Mouse (Mus musculus) forebrain, embryonic 14.5 days (tissue): ENCODE data around the gene Asb1. TPM values are rescaled to one million over a fixed set of nuclear protein-coding genes. Genes with fewer than 3 reads are reported as not detected.

Experiments
- ATAC-seq: fragments of 200-750 bp; cut with Nextera tagmentation; 2 replicates; pipeline ENCODE4 v1.8.0; 2017; ENCODE audit warnings: mild to moderate bottlenecking, moderate library complexity
- DNase-seq: peaks from one replicate; pipeline ENCODE4 v3.0.0-alpha.2; 2015; ENCODE audit warnings: low spot score
- H3K27ac ChIP-seq: fragments of 300-500 bp; sonication (generic); 2 replicates; pipeline ENCODE4 v1.5.1; 2014; ENCODE audit warnings: low read depth, mild to moderate bottlenecking, control low read depth, low read length, moderate library complexity
- H3K27me3 ChIP-seq: fragments of 300-500 bp; sonication (generic); replicated peaks from 2 replicates; pipeline ENCODE4 v1.6.1; 2014; ENCODE audit warnings: low read length, control low read depth, mixed read lengths; ENCODE audit not compliant: control insufficient read depth, insufficient read depth
- H3K36me3 ChIP-seq: fragments of 300-500 bp; sonication (generic); 2 replicates; pipeline ENCODE4 v1.6.1; 2014; ENCODE audit warnings: low read length, control low read depth; ENCODE audit not compliant: control insufficient read depth, insufficient read depth
- H3K4me1 ChIP-seq: fragments of 300-500 bp; sonication (generic); 2 replicates; pipeline ENCODE4 v1.6.1; 2014; ENCODE audit warnings: antibody characterized with exemption, low read length, control low read depth; ENCODE audit not compliant: control insufficient read depth, insufficient read depth
- H3K4me2 ChIP-seq: fragments of 300-500 bp; sonication (generic); 2 replicates; pipeline ENCODE4 v1.6.1; 2014; ENCODE audit warnings: mild to moderate bottlenecking, control low read depth, low read length
- H3K4me3 ChIP-seq: fragments of 300-500 bp; sonication (generic); 2 replicates; pipeline ENCODE4 v1.5.1; 2014; ENCODE audit warnings: low read depth, low read length, control low read depth
- H3K9ac ChIP-seq: fragments of 300-500 bp; sonication (generic); 2 replicates; pipeline ENCODE4 v1.6.1; 2014; ENCODE audit warnings: mild to moderate bottlenecking, low read length, control low read depth, moderate library complexity
- H3K9me3 ChIP-seq: fragments of 300-500 bp; sonication (generic); replicated peaks from 2 replicates; pipeline ENCODE4 v1.6.1; 2016; ENCODE audit warnings: low read length, control low read depth, mixed read lengths; ENCODE audit not compliant: control insufficient read depth
- WGBS: fragments of 180-500 bp; shearing (Covaris S2); extraction: QIAGEN DNeasy Blood & Tissue Kit; methylation state at CpG from one replicate; pipeline ENCODE4 v1.1.7; 2014; 5-methylcytosine and 5-hydroxymethylcytosine counted together
- polyA plus RNA-seq: library from polyadenylated mRNA; unstranded; fragments of >200 nt; fragmentation: Nextera tagmentation; extraction: Ambion mirVana; gene quantifications from 2 replicates; pipeline ENCODE4 v1.2.1, GENCODE M21; 2014

Gene Asb1
- polyA plus RNA-seq, 1 experiment from 2014 or later = 11.3 TPM

DNA sequence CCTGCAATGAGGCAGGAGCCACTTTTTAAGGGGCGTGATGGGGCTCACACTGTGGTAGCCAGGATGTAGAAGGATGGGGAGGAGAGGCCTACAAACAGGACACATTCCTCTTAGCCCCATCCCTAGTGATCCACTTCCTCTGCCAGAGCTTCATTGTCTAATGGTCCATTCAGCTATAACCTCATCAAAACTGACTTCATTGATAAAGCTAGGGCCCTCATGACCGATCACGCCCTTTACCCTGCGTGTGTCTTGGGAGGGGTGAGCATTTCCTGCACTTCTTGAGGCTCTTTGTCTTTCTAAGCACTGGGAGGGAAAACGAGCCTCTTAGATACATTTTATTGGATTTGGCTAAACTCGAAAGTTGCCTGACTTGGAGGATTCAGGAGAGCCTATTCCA, 66.8 kb downstream of the Asb1 start:
- Histone ChIP-seq H3K27me3 (no peaks in the 10 kb centered on the region), H3K4me2 (no peak overlapping the region), H3K9ac (no peak overlapping the region), H3K27ac (no peak overlapping the region), H3K9me3 (no peaks in the 10 kb centered on the region), H3K4me3 (no peak overlapping the region), H3K4me1 (no peaks in the 10 kb centered on the region), H3K36me3 (no peaks in the 10 kb centered on the region)
- 83% methylated on average over 6 of the region's 6 CpGs for WGBS
- no peak for DNase-seq
- no peak for ATAC-seq

Other genes with a start within 250 kb of the Asb1 start
- 6.3 and 7.3 TPM in 2 replicates for gene Scly, start 242.2 kb upstream of the Asb1 start, polyA plus RNA-seq
- gene Espnl, start 218.5 kb upstream of the Asb1 start, polyA plus RNA-seq = 0.08 and 0.09 TPM in 2 replicates
- 0.05 and 0.06 TPM in 2 replicates for gene Klhl30, start 189.5 kb upstream of the Asb1 start, polyA plus RNA-seq
- 0.12 and 0.27 TPM in 2 replicates for gene Erfe, start 174.1 kb upstream of the Asb1 start, polyA plus RNA-seq
- 151 and 162 TPM in 2 replicates for gene Ilkap, start 141.7 kb upstream of the Asb1 start, polyA plus RNA-seq
- gene Hes6, start 126.5 kb upstream of the Asb1 start, polyA plus RNA-seq = 217 and 240 TPM in 2 replicates
- gene Per2, start 81.2 kb upstream of the Asb1 start, polyA plus RNA-seq = 2.6 and 4.5 TPM in 2 replicates
- 6.1 and 6.5 TPM in 2 replicates for gene Traf3ip1, start 45.9 kb upstream of the Asb1 start, polyA plus RNA-seq